Mouse (Mus musculus) lung, embryonic 14.5 days (tissue): ENCODE measurements around the gene Zcwpw1. TPM values are rescaled to one million over a fixed set of nuclear protein-coding genes. Genes with fewer than 3 reads are reported as not detected.

Source experiments
- polyA plus RNA-seq: library from polyadenylated mRNA; unstranded; fragments of >200 nt; fragmentation: Nextera tagmentation; extraction: Ambion mirVana; gene quantifications from 2 replicates; pipeline ENCODE4 v1.2.1, GENCODE M21; 2014

Gene Zcwpw1
- polyA plus RNA-seq, 1 experiment from 2014 or later, result 26.1 TPM

Other genes with a start within 250 kb of the Zcwpw1 start
- gene Actl6b, start 234.3 kb upstream of the Zcwpw1 start, polyA plus RNA-seq, result 0.26 TPM in 1 of 2 replicates, not detected in the other
- gene Tfr2, start 218.0 kb upstream of the Zcwpw1 start, polyA plus RNA-seq, result 0.31 and 0.47 TPM in 2 replicates
- gene Mospd3, start 186.7 kb upstream of the Zcwpw1 start, polyA plus RNA-seq, result 33.9 and 37.8 TPM in 2 replicates
- gene Pcolce, start 174.0 kb upstream of the Zcwpw1 start, polyA plus RNA-seq, result 130 and 148 TPM in 2 replicates
- gene Fbxo24, start 158.8 kb upstream of the Zcwpw1 start, polyA plus RNA-seq, result 0.19 TPM in 1 of 2 replicates, not detected in the other
- gene Lrch4, start 158.7 kb upstream of the Zcwpw1 start, polyA plus RNA-seq, result 32.1 and 40.5 TPM in 2 replicates
- gene Gm20605, start 158.6 kb upstream of the Zcwpw1 start, polyA plus RNA-seq, result 9.2 and 11.7 TPM in 2 replicates
- gene Sap25, start 146.5 kb upstream of the Zcwpw1 start, polyA plus RNA-seq, result 6.4 and 8.1 TPM in 2 replicates
- gene Irs3, start 142.1 kb upstream of the Zcwpw1 start, polyA plus RNA-seq, result 0.08 TPM in 1 of 2 replicates, not detected in the other
- 10.9 and 12.2 TPM in 2 replicates for gene Agfg2, start 103.1 kb upstream of the Zcwpw1 start, polyA plus RNA-seq
- 0.91 and 0.93 TPM in 2 replicates for gene Nyap1, start 46.2 kb upstream of the Zcwpw1 start, polyA plus RNA-seq
- gene Tsc22d4, start 42.1 kb upstream of the Zcwpw1 start, polyA plus RNA-seq, result 127 TPM in 2 replicates
- 33.7 and 40.9 TPM in 2 replicates for gene Ppp1r35, start 8.9 kb upstream of the Zcwpw1 start, polyA plus RNA-seq
- 13.1 and 14.5 TPM in 2 replicates for gene Mepce, start 143 bp upstream of the Zcwpw1 start, polyA plus RNA-seq
- gene Pilra, start 48.5 kb downstream of the Zcwpw1 start, polyA plus RNA-seq, result 2.2 and 3.0 TPM in 2 replicates
- gene Pilrb1, start 70.3 kb downstream of the Zcwpw1 start, polyA plus RNA-seq, result 0.41 and 1.1 TPM in 2 replicates
- 0.37 and 0.83 TPM in 2 replicates for gene Pilrb2, start 84.0 kb downstream of the Zcwpw1 start, polyA plus RNA-seq
- 0.21 and 0.28 TPM in 2 replicates for gene Cyp3a13, start 133.8 kb downstream of the Zcwpw1 start, polyA plus RNA-seq
- gene Gjc3, start 175.3 kb downstream of the Zcwpw1 start, polyA plus RNA-seq, result 0.18 TPM in 1 of 2 replicates, not detected in the other
- gene Azgp1, start 193.7 kb downstream of the Zcwpw1 start, polyA plus RNA-seq, result not detected in 2 replicates
- gene Smok3a, start 233.5 kb downstream of the Zcwpw1 start, polyA plus RNA-seq, result not detected in 2 replicates
- not detected in 2 replicates for gene Smok3b, start 233.6 kb downstream of the Zcwpw1 start, polyA plus RNA-seq